Mouse (Mus musculus) liver, embryonic 14.5 days (tissue): ENCODE results near the gene Fbxo46. TPM values are rescaled to one million over a fixed set of nuclear protein-coding genes. Genes with fewer than 3 reads are reported as not detected.

Experiments
- ATAC-seq: fragments of 200-750 bp; cut with Nextera tagmentation; 2 replicates; pipeline ENCODE4 v1.8.0; 2017; ENCODE audit warnings: moderate number of reproducible peaks, mild to moderate bottlenecking, moderate library complexity; ENCODE audit not compliant: insufficient read depth
- DNase-seq, 3 experiments: peaks; one replicate each; pipeline ENCODE4 v3.0.0-alpha.2; 2012 to 2013; ENCODE audit warnings: low read depth in 3 of 3, low spot score in 3 of 3
- H3K27ac ChIP-seq: fragments of 300-500 bp; sonication (generic); 2 replicates; pipeline ENCODE4 v1.5.1; 2014; ENCODE audit warnings: moderate library complexity, mild to moderate bottlenecking, control low read depth, inconsistent platforms
- H3K27me3 ChIP-seq: fragments of 300-500 bp; sonication (generic); 2 replicates; pipeline ENCODE4 v1.6.1; 2014; ENCODE audit warnings: mild to moderate bottlenecking, low read length, moderate library complexity; ENCODE audit not compliant: control insufficient read depth, insufficient read depth
- H3K36me3 ChIP-seq: fragments of 300-500 bp; sonication (generic); replicated peaks from 2 replicates; pipeline ENCODE4 v1.6.1; 2014; ENCODE audit warnings: low read depth; ENCODE audit not compliant: control insufficient read depth, insufficient read depth
- H3K4me1 ChIP-seq, 2 experiments: fragments of 200-500 bp in 1 of 2; fragments of 300-500 bp in 1 of 2; sonication (generic) in 1 of 2; replicated peaks; 2 replicates each; pipeline ENCODE4 v1.6.1; 2012 to 2014; ENCODE audit warnings: antibody characterized with exemption in 1 of 2, inconsistent platforms in 1 of 2, low read length in 1 of 2; ENCODE audit not compliant: control insufficient read depth in 2 of 2, insufficient read depth in 2 of 2
- H3K4me2 ChIP-seq: fragments of 300-500 bp; sonication (generic); 2 replicates; pipeline ENCODE4 v1.6.1; 2014; ENCODE audit warnings: low read depth, mild to moderate bottlenecking, control low read depth, moderate library complexity
- H3K4me3 ChIP-seq, 2 experiments: fragments of 200-500 bp in 1 of 2; fragments of 300-500 bp in 1 of 2; sonication (generic) in 1 of 2; 2 replicates each; pipeline ENCODE4 v1.5.1; 2012 to 2014; ENCODE audit warnings: low read depth in 2 of 2, low read length in 2 of 2, mild to moderate bottlenecking in 2 of 2, control low read depth in 1 of 2, inconsistent platforms in 1 of 2, moderate library complexity in 1 of 2; ENCODE audit not compliant: insufficient read depth in 1 of 2
- H3K9ac ChIP-seq: fragments of 300-500 bp; sonication (generic); replicated peaks from 2 replicates; pipeline ENCODE4 v1.6.1; 2014; ENCODE audit warnings: mild to moderate bottlenecking, control low read depth, moderate library complexity
- H3K9me3 ChIP-seq: fragments of 300-500 bp; sonication (generic); 2 replicates; pipeline ENCODE4 v1.6.1; 2016; ENCODE audit warnings: low read length, mixed read lengths; ENCODE audit not compliant: control insufficient read depth
- CTCF ChIP-seq: IDR thresholded peaks from 2 replicates; pipeline ENCODE4 v1.5.1; 2016; ENCODE audit warnings: antibody characterized with exemption, low read depth, control low read depth
- EP300 ChIP-seq: IDR thresholded peaks from 2 replicates; pipeline ENCODE4 v1.6.1; 2016; ENCODE audit warnings: antibody characterized with exemption, low read depth
- WGBS: fragments of 180-500 bp; shearing (Covaris S2); extraction: QIAGEN DNeasy Blood & Tissue Kit; methylation state at CpG from one replicate; pipeline ENCODE4 v1.1.7; 2014; ENCODE audit not compliant: insufficient replicate concordance; 5-methylcytosine and 5-hydroxymethylcytosine counted together
- polyA plus RNA-seq, 2 experiments: library from polyadenylated mRNA; depleted of rRNA in 1 of 2; stranded (reverse) in 1 of 2; unstranded in 1 of 2; fragments of >200 nt; fragmentation: Nextera tagmentation in 1 of 2; extraction: Ambion mirVana in 1 of 2; gene quantifications; 2 replicates each; pipeline versions ENCODE4 v1.2.1 to v1.2.3; 2012 to 2014

The Fbxo46 gene
- polyA plus RNA-seq, 2 experiments = 2.0 to 2.6 TPM

DNA sequence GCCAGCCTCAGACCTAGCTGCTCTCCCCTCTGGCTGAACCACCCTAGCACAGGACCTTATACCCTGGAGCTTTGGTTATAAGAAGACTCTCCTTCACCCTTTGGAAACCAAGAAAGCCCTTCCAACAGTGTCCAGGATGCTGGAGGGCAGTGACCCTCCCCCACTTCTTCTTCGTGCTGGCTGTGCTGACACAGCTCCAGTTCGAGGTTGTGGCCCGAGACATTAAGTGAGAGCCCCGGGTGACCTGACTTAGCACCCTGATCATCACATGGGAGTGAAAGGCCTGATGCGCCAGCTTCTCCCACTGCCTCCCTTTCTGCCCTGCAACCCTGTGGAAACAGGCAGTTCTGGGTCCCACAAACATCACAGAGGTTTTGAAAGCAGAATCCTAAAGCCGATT lies 34.2 kb upstream of the Fbxo46 start:
- Histone ChIP-seq H3K4me1 (peaks cover 11 to 12% of the 10 kb centered on the region in 2 experiments), H3K4me3 (peak overlapping the region in 1 of 2 experiments; percentile 2; a peak in 1 of 4 replicates), H3K9me3 (no peaks in the 10 kb centered on the region), H3K36me3 (peaks cover 9% of the 10 kb centered on the region; the same call in 1 of the 2 replicates), H3K9ac (no peak overlapping the region), H3K27me3 (peaks cover 14% of the 10 kb centered on the region), H3K27ac (no peak overlapping the region), H3K4me2 (peak overlapping the region; percentile 59)
- no peak for DNase-seq
- WGBS = 8% methylated on average over 6 of the region's 6 CpGs
- no peak for TF ChIP-seq CTCF
- TF ChIP-seq EP300 = no peak
- ATAC-seq = peak; percentile 4; the same call in 1 of the 2 replicates

DNA sequence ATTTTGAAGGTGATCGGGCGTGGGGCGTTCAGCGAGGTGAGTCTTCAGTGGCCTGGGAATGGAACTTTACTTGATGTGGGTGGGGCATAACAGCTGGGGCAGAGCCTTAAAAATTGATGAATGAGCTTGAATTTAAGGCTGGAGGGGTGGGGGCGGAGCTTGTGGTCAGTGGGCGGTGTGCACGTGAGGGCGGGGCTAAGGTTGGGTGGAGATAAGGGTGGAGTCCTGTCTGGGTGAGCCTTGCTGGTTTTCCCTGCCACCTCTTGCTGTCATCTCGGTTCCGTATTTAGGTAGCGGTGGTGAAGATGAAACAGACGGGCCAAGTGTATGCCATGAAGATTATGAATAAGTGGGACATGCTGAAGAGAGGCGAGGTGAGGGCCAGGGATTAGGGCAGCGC lies 33.6 kb upstream of the Fbxo46 start:
- Histone ChIP-seq H3K4me3 (peak overlapping the region; percentile 13 to 19; a peak in 3 of 4 replicates), H3K36me3 (peaks cover 3% of the 10 kb centered on the region; the same call in 1 of the 2 replicates), H3K27ac (no peak overlapping the region), H3K27me3 (peaks cover 19% of the 10 kb centered on the region), H3K9ac (peak overlapping the region; percentile 45; the same call in 1 of the 2 replicates), H3K4me2 (peak overlapping the region; percentile 59), H3K9me3 (no peaks in the 10 kb centered on the region), H3K4me1 (peaks cover 11 to 12% of the 10 kb centered on the region in 2 experiments)
- ATAC-seq (peak; percentile 74), DNase-seq (peak; percentile 69 to 79 (median 72))
- WGBS = 3% methylated on average over 14 of the region's 14 CpGs
- TF ChIP-seq CTCF (no peak), EP300 (no peak)

DNA sequence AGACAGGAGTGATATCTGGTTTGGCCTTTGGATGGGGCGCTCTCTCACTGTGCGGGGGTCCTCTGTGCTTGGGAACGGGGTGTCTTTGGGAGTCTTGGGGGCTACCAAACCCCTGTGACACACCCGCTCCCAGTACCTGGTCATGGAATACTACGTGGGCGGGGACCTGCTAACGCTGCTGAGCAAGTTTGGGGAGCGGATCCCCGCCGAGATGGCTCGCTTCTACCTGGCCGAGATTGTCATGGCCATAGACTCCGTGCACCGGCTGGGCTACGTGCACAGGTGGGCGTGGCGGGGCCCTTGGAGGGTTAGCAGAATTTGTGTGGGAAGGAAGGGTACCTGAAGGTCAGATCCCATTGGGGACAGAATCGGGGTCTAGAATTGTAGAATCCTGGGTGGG lies 32.9 kb upstream of the Fbxo46 start:
- H3K9ac ChIP-seq = no peak overlapping the region
- TF ChIP-seq EP300 = no peak
- no peak for TF ChIP-seq CTCF
- H3K4me2 ChIP-seq = no peak overlapping the region
- H3K27me3 ChIP-seq = peaks cover 22% of the 10 kb centered on the region
- H3K27ac ChIP-seq = no peak overlapping the region
- DNase-seq = no peak
- no peak for ATAC-seq
- 54% methylated on average over 18 of the region's 18 CpGs for WGBS
- no peaks in the 10 kb centered on the region for H3K9me3 ChIP-seq
- H3K4me1 ChIP-seq = peaks cover 11 to 12% of the 10 kb centered on the region in 2 experiments
- H3K36me3 ChIP-seq = no peaks in the 10 kb centered on the region
- no peak overlapping the region for H3K4me3 ChIP-seq

DNA sequence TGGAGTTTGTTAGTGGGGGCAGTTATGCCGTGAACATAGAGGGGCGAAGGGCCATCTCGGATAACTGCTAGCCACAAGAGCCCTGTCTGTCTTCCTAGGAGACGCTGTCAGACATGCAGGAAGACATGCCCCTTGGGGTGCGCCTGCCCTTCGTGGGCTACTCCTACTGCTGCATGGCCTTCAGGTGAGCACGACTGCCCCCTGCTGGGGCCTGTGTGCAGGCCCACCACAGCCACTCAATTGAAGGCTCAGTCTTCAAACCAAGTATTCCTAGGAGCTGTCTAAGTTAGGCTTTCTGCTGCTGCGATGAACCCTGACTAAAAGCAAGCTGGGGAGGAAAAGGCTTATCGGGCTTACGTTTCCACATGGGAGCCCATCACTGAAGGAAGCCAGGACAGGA lies 30.8 kb upstream of the Fbxo46 start:
- DNase-seq (no peak), ATAC-seq (no peak)
- Histone ChIP-seq H3K4me3 (no peak overlapping the region), H3K4me1 (peaks cover 11 to 15% of the 10 kb centered on the region in 2 experiments), H3K9ac (no peak overlapping the region), H3K27me3 (peaks cover 33% of the 10 kb centered on the region), H3K4me2 (no peak overlapping the region), H3K36me3 (no peaks in the 10 kb centered on the region), H3K9me3 (no peaks in the 10 kb centered on the region), H3K27ac (no peak overlapping the region)
- TF ChIP-seq CTCF (peak; percentile 96), EP300 (no peak)
- WGBS = 24% methylated on average over 10 of the region's 10 CpGs

DNA sequence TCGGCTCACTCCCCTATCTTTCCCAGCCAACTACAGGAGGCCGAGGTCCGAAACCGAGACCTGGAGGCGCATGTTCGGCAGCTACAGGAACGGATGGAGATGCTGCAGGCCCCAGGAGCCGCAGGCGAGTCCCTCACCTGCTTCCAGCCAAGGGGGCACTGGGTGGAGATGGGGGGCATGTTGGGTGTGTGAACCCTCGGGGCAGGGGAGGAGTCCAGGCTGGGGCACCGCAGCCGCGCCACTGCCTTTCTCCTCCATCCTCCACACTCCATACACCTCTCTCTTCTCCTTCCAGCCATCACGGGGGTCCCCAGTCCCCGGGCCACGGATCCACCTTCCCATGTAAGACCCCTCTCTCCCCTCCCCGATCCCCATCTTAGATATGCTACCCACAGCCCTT lies 27.7 kb upstream of the Fbxo46 start:
- H3K4me2 ChIP-seq = peak overlapping the region; percentile 95

More for the DNA sequence above, 27.7 kb upstream of the Fbxo46 start:
- ATAC-seq (no peak), DNase-seq (no peak)
- TF ChIP-seq CTCF (no peak), EP300 (no peak)
- WGBS = 24% methylated on average over 13 of the region's 17 CpGs
- H3K9me3 ChIP-seq = no peaks in the 10 kb centered on the region
- H3K36me3 ChIP-seq = no peaks in the 10 kb centered on the region
- H3K27ac ChIP-seq = no peak overlapping the region
- H3K9ac ChIP-seq = no peak overlapping the region
- peaks cover 55% of the 10 kb centered on the region for H3K27me3 ChIP-seq
- peaks cover 0 to 11% of the 10 kb centered on the region in 2 experiments; a peak in 3 of 4 replicates for H3K4me1 ChIP-seq
- H3K4me3 ChIP-seq = no peak overlapping the region
